Mouse (Mus musculus) small intestine, adult 2 months (tissue): ENCODE data around the gene Mettl9.

ENCODE experiments used
- CTCF ChIP-seq: fragments of 200-500 bp; IDR thresholded peaks from 2 replicates; pipeline ENCODE4 v1.5.1; 2012; ENCODE audit warnings: low read depth, mild to moderate bottlenecking, control low read depth, inconsistent platforms, low read length, moderate library complexity, mixed read lengths; ENCODE audit not compliant: insufficient replicate concordance, insufficient read length; ENCODE audit errors: extremely low read depth
- POLR2A ChIP-seq: fragments of 200-500 bp; IDR thresholded peaks from 2 replicates; pipeline ENCODE4 v1.6.1; 2012; ENCODE audit warnings: low read depth, mild to moderate bottlenecking, control low read depth, inconsistent platforms, low read length, moderate library complexity

DNA sequence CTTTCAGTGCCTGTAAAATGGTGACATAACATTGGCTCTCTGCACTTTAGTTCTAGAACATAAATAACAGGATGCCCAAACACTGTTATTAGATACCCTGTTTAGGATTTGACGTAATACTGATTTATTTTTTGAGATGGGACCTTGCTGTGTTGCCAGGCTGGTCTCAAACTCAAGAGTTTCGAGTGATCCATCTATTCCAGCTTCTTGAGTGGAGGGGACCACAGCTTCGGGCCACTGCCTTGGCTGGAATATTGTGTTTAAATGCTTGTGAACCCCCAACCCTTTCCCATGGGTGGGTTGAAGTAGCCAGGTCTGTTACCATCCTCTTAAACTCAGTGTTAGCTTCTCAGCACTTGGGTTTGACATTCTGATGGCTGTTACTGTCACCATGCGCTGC is 47.1 kb downstream of the Mettl9 start, which contains the start of gene Otoa:
- TF ChIP-seq CTCF (no peak), POLR2A (no peak)
